Mouse (Mus musculus): Measurements from ENCODE around the gene Fgr.
"Not testable (repeated sequence)": the region's sequence is repeated elsewhere in the genome, so short reads cannot be mapped to it uniquely, and the experiment has no call there.

The Fgr gene

GRCm38 (mm10) chr4:132983664-132984512, 10.0 kb downstream of the Fgr start:
- DNase-seq (ENCODE audit: low spot score) = no peak

DNA sequence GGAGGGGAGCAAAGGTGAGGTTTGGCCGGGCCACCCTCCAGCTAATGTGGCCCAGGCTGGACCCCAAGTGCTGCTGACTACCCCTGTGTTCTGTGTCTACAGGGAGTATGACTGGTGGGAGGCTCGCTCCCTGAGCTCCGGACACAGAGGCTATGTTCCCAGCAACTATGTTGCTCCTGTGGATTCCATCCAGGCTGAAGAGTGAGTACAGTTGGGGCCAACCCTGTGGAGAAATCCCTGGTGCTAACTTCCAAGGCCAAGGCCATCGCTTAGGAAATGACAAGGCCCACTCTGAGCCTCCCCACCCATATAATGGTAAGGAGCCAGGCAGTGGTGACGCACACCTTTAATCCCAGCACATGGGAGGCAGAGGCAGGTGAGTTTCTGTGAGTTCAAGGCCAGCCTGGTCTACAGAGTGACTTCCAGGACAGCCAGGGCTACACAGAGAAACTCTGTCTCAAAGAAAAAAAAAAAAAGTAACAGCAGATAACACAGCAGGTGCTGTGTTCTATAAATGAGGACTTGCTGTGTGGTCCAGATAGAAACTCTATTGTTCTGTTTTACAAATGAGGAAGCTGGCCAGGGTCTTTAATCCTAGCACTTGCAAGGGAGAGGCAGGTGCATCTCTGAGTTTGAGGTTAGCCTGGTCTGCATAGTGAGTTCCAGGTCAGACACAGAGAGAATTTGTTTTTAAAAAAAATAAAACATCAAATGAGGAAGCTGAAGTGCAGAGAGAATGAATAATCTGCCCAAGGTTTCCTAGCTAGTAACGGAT, 14.9 kb downstream of the Fgr start:
- no peak for DNase-seq (ENCODE audit: low spot score)

DNA sequence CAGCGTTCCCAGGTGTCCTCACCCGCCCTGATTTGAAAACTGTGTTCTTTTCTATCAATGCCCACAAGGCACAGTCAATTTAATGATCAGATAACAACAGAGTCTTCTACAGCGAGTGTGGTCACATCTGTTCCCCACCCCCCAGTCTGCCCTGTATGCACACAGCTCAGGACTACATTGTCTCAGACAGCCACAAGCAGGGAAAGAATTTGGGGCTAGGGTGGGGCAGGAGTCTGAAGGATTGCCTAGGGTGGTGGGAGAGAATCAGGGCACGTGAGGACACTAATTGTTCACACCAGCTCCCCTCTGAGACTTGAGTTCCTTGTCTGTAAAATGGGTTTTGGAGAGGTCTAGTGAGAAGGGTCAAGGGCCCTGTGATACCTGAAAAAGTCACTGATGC, 19.7 kb downstream of the Fgr start:
- DNase-seq (ENCODE audit: low spot score) = no peak

DNA sequence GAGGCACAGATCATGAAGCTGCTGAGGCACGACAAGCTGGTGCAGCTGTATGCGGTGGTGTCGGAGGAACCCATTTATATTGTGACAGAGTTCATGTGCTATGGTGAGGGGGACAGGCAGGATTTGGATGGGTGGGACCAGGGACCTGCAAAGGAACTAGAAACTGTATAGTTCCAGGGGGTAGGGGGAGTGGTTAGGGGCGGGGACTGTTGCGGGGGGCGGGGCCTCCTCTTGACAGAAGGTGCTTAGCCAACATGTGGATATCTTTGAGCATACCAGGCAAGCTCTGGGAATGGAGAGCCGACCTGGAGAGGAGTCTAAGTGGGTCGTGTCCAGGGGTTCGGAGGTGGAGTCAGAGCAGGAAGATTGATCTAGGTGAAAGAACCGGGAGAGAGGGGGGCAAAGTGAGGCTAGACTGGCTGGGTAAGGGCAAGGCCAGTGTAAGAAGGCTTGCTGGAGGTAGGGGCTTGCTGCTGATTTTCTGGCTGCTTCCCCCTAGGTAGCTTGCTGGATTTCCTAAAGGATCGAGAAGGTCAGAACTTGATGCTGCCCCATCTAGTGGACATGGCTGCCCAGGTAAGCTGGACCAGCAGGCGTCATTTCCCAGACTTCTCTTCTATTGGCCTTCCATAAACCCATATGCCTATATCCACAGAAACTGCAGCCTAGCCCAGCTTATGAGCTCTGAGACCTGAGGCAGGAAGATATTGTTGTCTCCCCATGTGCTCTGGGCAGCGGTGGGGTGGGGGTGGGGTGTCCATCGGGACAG, 23.8 kb downstream of the Fgr start:
- DNase-seq (ENCODE audit: low spot score) = no peak

DNA sequence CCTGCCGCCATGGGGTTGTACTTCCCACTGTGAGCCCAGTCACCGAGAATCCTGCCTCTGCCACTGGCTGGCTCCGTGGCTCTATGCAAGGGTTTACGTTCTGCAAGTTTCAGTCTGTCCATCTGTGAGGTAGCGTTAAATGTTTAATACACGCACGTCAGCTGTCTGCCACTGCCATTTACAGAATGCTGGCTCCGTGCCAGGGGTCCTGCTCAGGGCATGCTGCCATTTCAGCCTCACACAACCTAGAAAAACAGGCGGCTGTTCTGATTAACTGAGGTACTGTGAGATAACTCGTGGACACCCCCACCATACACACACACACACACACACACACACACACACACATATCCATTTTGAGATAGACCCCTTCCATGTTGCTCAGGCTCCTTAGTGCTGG, 29.0 kb downstream of the Fgr start:
- DNase-seq (ENCODE audit: low spot score) = no peak

- no peak for DNase-seq (ENCODE audit: low spot score)
Measured at GRCm38 (mm10) chr4:133003316-133004018, 29.6 kb downstream of the Fgr start.

DNA sequence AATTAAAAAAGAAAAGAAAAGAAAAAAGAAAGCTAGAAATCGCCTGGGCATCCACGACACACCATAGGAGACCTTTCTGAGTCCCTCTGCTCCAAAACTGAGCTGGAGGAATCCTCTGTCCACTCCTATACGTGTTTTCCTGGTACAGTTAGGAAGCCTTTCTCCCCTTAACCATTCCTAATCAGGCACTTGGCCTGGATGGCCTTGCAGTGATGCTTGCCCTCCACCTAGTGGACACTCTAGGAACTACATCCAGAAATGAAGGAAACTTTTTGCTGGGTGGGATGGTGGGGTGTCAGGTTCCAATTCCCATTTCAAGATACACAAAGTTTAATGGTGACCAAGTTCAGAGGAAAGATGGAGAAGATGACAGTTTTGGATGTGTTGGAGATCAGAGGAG, 31.3 kb downstream of the Fgr start:
- peak; percentile 45 for DNase-seq (ENCODE audit: low spot score)

DNA sequence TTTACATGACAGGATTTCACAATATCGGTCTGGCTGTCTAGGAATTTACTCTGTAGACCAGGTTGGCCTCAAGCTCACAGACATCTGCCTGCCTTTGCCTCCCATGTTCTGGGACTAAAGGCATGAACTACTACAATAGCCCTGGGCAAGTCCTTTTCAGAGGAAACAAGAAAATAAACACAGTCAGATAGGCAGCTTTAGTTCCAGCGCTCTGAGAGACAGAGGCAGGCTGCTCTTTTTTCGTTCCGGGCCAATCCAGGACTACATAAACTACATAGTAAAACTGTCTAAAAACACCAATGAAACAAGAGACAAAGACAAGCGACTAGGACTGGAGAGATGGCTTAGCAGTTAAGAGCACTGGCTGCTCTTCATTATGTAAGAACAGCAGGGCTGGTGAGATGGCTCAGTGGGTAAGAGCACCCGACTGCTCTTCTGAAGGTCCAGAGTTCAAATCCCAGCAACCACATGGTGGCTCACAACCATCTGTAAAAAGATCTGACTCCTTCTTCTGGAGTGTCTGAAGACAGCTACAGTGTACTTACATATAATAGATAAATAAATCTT, 32.1 kb downstream of the Fgr start:
- DNase-seq (ENCODE audit: low spot score) = not testable (repeated sequence)

GRCm38 (mm10) chr4:133007513-133008380, 33.9 kb downstream of the Fgr start:
- no peak for DNase-seq (ENCODE audit: low spot score)

GRCm38 (mm10) chr4:133009131-133009530, 35.2 kb downstream of the Fgr start:
- DNase-seq (ENCODE audit: low spot score) = peak; percentile 41

DNA sequence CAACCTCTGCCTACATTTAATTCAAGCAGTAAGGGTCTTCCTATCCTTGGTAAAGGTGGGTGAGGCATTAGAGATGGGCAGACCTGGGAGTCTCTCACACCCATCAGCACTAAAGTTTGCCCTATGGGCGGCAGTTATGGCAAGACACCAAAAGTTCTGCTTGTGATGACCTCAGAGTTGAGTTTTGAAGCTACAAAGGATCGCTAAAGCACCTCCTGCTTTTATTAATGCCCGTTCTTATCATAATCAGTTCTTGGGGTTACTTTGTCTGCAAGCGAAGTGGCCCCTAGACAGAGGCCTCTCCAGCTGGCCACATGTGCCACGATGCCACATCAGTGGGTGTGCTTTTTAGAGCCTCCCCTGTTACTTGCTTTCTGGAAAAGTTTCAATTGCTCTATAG, 35.8 kb downstream of the Fgr start:
- DNase-seq (ENCODE audit: low spot score) = no peak

- no peak for DNase-seq (ENCODE audit: low spot score)
Measured at GRCm38 (mm10) chr4:133010611-133011010, 36.7 kb downstream of the Fgr start.

- peak; percentile 88 for DNase-seq (ENCODE audit: low spot score)
Measured at GRCm38 (mm10) chr4:133011028-133011820, 37.3 kb downstream of the Fgr start, which contains the start of gene Ahdc1. Ahdc1 (plus strand) TSS chr4:133011260.

DNA sequence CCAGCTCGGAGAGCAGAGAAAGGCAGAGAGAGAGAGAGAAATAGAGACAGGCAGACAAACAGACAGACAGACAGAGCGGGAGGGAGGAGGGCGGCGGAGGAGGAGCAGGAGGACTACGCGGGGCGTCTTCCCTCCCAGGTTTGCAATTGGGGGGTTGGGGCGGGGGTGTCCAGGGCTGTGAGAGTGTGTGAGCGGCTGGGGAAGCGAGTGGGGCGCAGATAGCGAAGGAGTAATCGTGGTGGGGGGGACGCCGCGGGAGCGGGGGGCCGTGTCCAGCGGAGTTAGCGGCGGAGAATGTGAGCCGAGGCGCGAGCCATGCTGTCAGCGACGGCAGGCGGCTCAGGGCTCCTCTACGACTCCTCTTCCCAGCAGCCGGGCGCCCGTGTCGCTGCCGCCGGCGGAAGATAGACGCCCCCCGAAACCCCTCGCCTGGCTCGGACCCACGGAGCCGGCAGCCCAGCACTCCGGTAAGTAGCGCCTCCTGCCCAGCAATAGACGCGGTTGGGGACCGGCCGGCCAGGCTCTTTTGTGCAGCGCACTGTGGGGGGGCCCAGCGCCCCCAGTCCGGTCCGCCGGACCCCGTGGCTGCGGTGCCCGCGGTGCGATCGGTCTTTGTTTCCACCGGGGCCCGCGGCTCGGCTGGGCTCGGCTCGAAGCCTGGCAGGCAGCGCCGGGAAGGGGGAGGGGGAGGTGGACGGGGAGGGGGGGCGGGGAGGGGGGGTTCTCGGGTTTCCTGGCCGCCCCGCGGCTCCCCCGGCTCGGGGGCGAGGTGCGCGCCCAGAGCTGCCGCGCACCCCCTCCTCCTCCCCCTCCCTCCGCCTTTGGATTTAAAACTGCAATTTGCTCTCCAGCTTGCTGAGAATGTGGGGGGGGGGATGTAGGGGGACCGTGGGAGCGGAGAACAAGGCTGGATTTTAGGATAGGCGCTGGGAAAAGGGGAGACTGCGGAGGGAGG, 38.2 kb downstream of the Fgr start:
- no peak for DNase-seq (ENCODE audit: low spot score)

- DNase-seq (ENCODE audit: low spot score) = no peak
Measured at GRCm38 (mm10) chr4:133012776-133013265, 38.9 kb downstream of the Fgr start.

- DNase-seq (ENCODE audit: low spot score) = no peak
Measured at GRCm38 (mm10) chr4:133013266-133013891, 39.5 kb downstream of the Fgr start.

- no peak for DNase-seq (ENCODE audit: low spot score)
Measured at GRCm38 (mm10) chr4:133014088-133014487, 40.2 kb downstream of the Fgr start.
